Mouse (Mus musculus): ENCODE measurements around the gene Ppp1r3f. TPM values are rescaled to one million over a fixed set of nuclear protein-coding genes. Genes with fewer than 3 reads are reported as not detected.

Gene Ppp1r3f
- polyA plus RNA-seq, 1 experiment, result 4.0 TPM

DNA sequence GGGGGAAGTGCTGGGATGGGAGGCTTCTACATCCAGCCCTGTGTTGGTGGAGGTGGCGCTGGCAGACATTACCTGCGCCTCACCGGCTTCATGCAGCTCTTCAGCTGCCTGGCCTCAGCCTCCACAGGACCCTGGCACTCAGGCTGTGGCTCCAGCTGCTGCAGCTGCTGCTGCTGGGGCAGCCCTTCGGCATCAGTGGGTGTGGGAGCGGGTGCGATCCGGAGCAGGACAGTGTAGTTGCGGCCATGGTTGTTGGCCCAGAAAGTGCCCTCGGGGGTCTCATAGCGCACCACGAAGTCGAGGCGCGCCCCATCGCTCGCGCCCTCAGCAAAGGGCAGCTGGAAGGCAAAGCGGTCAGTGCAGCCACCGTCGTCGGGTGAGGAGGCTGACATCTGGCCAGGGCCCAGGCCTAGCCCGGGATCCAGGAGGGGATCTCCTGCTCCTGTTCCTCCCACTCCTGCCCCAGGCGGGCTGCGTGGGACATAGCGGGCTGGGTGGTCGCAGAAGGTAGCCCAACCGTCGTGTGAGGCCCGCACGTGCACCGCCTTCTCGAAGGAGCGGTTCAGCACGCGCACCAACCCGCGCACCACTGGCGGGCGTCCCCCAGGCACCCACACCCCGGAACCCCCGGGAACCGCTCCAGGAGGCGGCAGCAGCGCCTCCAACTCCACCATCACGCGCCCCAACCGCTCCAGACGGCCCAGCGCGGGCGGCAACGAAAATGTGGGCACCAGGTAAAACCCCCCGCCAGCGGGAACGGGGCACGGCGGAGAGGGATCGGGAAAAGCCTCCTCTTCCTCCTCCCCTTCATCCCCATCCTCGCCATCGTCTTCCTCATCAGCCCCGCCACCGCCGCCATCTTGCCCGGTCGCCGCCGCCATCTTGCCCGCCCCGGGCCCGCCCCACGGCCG, 652 bp downstream of the Ppp1r3f start, which contains the start of gene Foxp3:
Foxp3 (plus strand) TSS at position 469 of the 911 bp plus-strand sequence.
- WGBS, result 54% methylated on average over 71 of the region's 72 CpGs
- DNase-seq (ENCODE audit: low read depth in 1 of 2, low spot score in 2 of 2), result peak in 1 of 2 experiments; percentile 42
- TF ChIP-seq POLR2A (IDR thresholded peaks at IDR 0.05; ENCODE audit: low read depth, low read length) (no peak), CTCF (IDR thresholded peaks at IDR 0.05; ENCODE audit: extremely low read depth, insufficient read depth, insufficient read length, insufficient replicate concordance) (no peak)
- H3K36me3 ChIP-seq (ENCODE audit: control insufficient read depth, insufficient read depth, low read length), result no peaks in the 10 kb centered on the region
- H3K27ac ChIP-seq (ENCODE audit: insufficient read depth, low read length), result peak within 1 kb of the TSS; percentile 91
- H3K27me3 ChIP-seq (ENCODE audit: control insufficient read depth, insufficient read depth, low read length), result no peaks in the 10 kb centered on the region
- peaks cover 15% of the 10 kb centered on the region for H3K4me1 ChIP-seq (ENCODE audit: control insufficient read depth, insufficient read depth, insufficient read length)
- H3K4me3 ChIP-seq (ENCODE audit: extremely low read depth, insufficient read depth, insufficient read length), result peak within 1 kb of the TSS; percentile 77

DNA sequence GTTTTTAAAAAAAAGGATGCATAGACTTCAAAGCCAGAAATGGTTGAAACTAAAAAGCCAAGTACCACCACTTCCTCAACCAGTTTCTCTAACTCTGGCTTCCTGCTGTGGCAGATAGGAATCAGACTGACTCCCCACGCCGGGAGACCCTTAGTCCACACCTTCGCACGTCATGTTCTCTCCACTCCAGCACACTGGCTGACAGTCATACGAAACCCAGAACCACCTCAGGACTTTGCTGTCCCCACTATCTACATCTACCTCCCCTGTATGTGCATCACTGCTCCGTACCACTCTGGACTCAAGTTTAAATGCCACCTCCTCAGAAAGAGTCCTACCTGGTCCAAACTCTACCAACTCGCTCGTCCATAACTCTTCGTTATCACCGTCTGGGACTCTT, 1.6 kb downstream of the Ppp1r3f start:
- DNase-seq (ENCODE audit: low read depth in 1 of 2, low spot score in 2 of 2), result no peak
- H3K4me3 ChIP-seq (ENCODE audit: extremely low read depth, insufficient read depth, insufficient read length), result peak overlapping the region; percentile 75; the same call in 1 of the 2 replicates
- peak overlapping the region; percentile 91 for H3K27ac ChIP-seq (ENCODE audit: insufficient read depth, low read length)
- H3K27me3 ChIP-seq (ENCODE audit: control insufficient read depth, insufficient read depth, low read length), result no peaks in the 10 kb centered on the region
- no peaks in the 10 kb centered on the region for H3K36me3 ChIP-seq (ENCODE audit: control insufficient read depth, insufficient read depth, low read length)
- TF ChIP-seq POLR2A (IDR thresholded peaks at IDR 0.05; ENCODE audit: low read depth, low read length), result no peak
- TF ChIP-seq CTCF (IDR thresholded peaks at IDR 0.05; ENCODE audit: extremely low read depth, insufficient read depth, insufficient read length, insufficient replicate concordance), result no peak
- WGBS, result 75% methylated on average over 10 of the region's 10 CpGs
- peaks cover 15% of the 10 kb centered on the region for H3K4me1 ChIP-seq (ENCODE audit: control insufficient read depth, insufficient read depth, insufficient read length)

GRCm38 (mm10) chrX:7571565-7572136, 2.4 kb downstream of the Ppp1r3f start:
- Histone ChIP-seq H3K27me3 (ENCODE audit: control insufficient read depth, insufficient read depth, low read length) (no peaks in the 10 kb centered on the region), H3K4me3 (ENCODE audit: extremely low read depth, insufficient read depth, insufficient read length) (peak overlapping the region; percentile 18; the same call in 1 of the 2 replicates), H3K27ac (ENCODE audit: insufficient read depth, low read length) (peak overlapping the region; percentile 79), H3K36me3 (ENCODE audit: control insufficient read depth, insufficient read depth, low read length) (no peaks in the 10 kb centered on the region), H3K4me1 (ENCODE audit: control insufficient read depth, insufficient read depth, insufficient read length) (peaks cover 15% of the 10 kb centered on the region)
- no peak for TF ChIP-seq POLR2A (IDR thresholded peaks at IDR 0.05; ENCODE audit: low read depth, low read length)
- TF ChIP-seq CTCF (IDR thresholded peaks at IDR 0.05; ENCODE audit: extremely low read depth, insufficient read depth, insufficient read length, insufficient replicate concordance), result no peak
- DNase-seq (ENCODE audit: low read depth in 1 of 2, low spot score in 2 of 2), result no peak
- 77% methylated on average over 9 of the region's 9 CpGs for WGBS

- peak overlapping the region; percentile 84 for H3K27ac ChIP-seq (ENCODE audit: insufficient read depth, low read length)
- peak in 1 of 2 experiments; percentile 22 for DNase-seq (ENCODE audit: low read depth in 1 of 2, low spot score in 2 of 2)
- peaks cover 15% of the 10 kb centered on the region for H3K4me1 ChIP-seq (ENCODE audit: control insufficient read depth, insufficient read depth, insufficient read length)
- no peaks in the 10 kb centered on the region for H3K36me3 ChIP-seq (ENCODE audit: control insufficient read depth, insufficient read depth, low read length)
- H3K4me3 ChIP-seq (ENCODE audit: extremely low read depth, insufficient read depth, insufficient read length), result no peak overlapping the region
- no peaks in the 10 kb centered on the region for H3K27me3 ChIP-seq (ENCODE audit: control insufficient read depth, insufficient read depth, low read length)
- TF ChIP-seq CTCF (IDR thresholded peaks at IDR 0.05; ENCODE audit: extremely low read depth, insufficient read depth, insufficient read length, insufficient replicate concordance) (no peak), POLR2A (IDR thresholded peaks at IDR 0.05; ENCODE audit: low read depth, low read length) (no peak)
- WGBS, result 58% methylated on average over 7 of the region's 7 CpGs
These were observed 3.5 kb downstream of the Ppp1r3f start for GRCm38 (mm10) chrX:7570481-7571175.

DNA sequence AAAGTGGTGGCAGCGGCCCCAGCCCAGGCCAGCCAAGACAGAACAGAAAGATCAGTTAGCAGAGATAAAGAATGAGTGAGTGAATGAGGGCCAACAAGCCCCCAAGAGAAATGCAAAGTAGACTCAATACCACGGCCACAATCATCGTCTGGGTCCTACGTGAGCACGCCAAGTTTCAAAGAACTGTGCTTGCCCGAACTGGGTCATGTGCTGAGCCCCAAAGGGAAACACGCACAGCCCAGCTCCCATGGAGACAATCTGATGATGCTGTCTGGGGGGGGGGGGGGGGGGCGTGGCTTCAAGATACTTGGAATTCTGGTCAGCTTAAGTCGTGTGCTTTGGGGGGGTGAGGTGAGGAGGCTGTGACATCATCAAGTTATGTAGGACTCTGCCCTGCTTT, 6.6 kb downstream of the Ppp1r3f start:
- Histone ChIP-seq H3K4me3 (ENCODE audit: extremely low read depth, insufficient read depth, insufficient read length) (no peak overlapping the region), H3K4me1 (ENCODE audit: control insufficient read depth, insufficient read depth, insufficient read length) (peaks cover 6% of the 10 kb centered on the region; the same call in 1 of the 2 replicates), H3K27ac (ENCODE audit: insufficient read depth, low read length) (peak overlapping the region; percentile 35; the same call in 1 of the 2 replicates), H3K27me3 (ENCODE audit: control insufficient read depth, insufficient read depth, low read length) (no peaks in the 10 kb centered on the region), H3K36me3 (ENCODE audit: control insufficient read depth, insufficient read depth, low read length) (no peaks in the 10 kb centered on the region)
- no peak for TF ChIP-seq CTCF (IDR thresholded peaks at IDR 0.05; ENCODE audit: extremely low read depth, insufficient read depth, insufficient read length, insufficient replicate concordance)
- TF ChIP-seq POLR2A (IDR thresholded peaks at IDR 0.05; ENCODE audit: low read depth, low read length), result no peak
- no peak for DNase-seq (ENCODE audit: low read depth in 1 of 2, low spot score in 2 of 2)
- WGBS, result 63% methylated on average over 8 of the region's 9 CpGs

DNA sequence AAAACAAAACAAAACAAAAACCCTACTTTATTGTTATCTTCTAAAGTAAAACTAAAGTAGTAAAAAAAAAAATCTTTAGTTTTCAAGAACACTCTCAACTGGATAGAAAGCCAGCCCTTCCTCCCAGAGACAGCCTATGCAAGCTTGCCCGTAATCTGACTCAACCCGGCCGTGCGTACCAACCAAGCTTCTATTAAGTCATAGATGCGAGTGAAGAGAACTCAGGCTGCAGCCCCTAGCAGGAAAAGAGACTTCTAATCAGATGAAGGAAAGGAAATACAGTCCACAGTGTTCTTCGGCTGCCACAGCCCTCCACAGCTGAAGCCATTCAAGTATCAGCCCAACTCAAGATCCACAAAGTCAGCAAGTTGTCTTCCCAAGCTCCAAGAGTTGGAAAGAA, 7.7 kb downstream of the Ppp1r3f start:
- H3K27ac ChIP-seq (ENCODE audit: insufficient read depth, low read length), result no peak overlapping the region
- H3K4me3 ChIP-seq (ENCODE audit: extremely low read depth, insufficient read depth, insufficient read length), result no peak overlapping the region
- DNase-seq (ENCODE audit: low read depth in 1 of 2, low spot score in 2 of 2), result no peak
- H3K36me3 ChIP-seq (ENCODE audit: control insufficient read depth, insufficient read depth, low read length), result no peaks in the 10 kb centered on the region
- 50% methylated on average over 6 of the region's 6 CpGs for WGBS
- H3K27me3 ChIP-seq (ENCODE audit: control insufficient read depth, insufficient read depth, low read length), result no peaks in the 10 kb centered on the region
- no peaks in the 10 kb centered on the region; the same call in 1 of the 2 replicates for H3K4me1 ChIP-seq (ENCODE audit: control insufficient read depth, insufficient read depth, insufficient read length)
- TF ChIP-seq CTCF (IDR thresholded peaks at IDR 0.05; ENCODE audit: extremely low read depth, insufficient read depth, insufficient read length, insufficient replicate concordance) (no peak), POLR2A (IDR thresholded peaks at IDR 0.05; ENCODE audit: low read depth, low read length) (no peak)
